Mouse (Mus musculus) gastrocnemius, postnatal 10 days (tissue): ENCODE measurements around the gene Fam129b. TPM values are rescaled to one million over a fixed set of nuclear protein-coding genes. Genes with fewer than 3 reads are reported as not detected.

Experiments
- DNase-seq: peaks from one replicate; pipeline ENCODE4 v3.0.0; 2021; ENCODE audit warnings: mixed read lengths
- total RNA-seq, 2 experiments: library from RNA; stranded (reverse); gene quantifications; 2 replicates each; pipeline ENCODE4 v1.2.3; 2021

The Fam129b gene
- total RNA-seq, 2 experiments from 2014 or later = 16.5 to 22.5 TPM

DNA sequence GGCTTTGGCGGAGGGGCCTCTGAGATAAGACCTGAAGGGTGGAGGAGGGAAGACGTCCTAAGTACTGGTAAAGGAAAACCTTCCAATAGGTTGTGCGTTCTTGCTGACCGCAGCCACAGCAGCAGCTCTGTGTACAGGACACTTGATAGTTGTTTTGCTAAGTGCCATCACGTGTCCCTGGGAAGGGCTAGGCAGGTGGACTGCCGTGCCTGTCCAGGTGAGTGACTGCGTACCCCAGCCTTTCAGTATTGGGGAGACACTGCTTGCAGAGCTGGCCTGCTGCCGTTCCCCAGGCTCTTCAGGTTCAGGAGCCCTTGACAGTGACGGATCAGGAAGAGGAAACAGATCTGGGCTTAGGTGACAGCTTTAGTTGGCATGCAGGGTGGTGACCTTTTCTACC lies 15.4 kb downstream of the Fam129b start:
- DNase-seq = no peak

DNA sequence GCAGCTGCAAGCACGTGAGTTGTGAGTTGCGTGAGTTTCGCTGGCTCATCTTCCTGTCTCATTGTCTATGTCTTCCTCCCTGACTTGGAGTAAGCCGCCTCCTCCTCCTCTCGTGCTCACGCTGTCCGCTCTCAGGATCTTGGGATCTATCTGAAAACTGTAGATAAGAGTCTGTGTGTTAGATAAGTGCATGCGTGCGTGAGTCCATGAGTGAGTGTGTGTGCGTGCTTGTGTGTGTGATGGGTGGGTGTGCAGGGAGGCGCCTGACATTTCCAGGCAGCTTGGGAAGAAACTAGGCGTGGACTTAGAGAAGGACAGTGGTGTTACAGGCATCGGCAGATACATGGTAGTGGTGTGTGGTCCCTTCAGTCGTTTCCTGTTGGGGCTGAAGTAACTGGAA lies 16.6 kb downstream of the Fam129b start:
- DNase-seq = no peak

DNA sequence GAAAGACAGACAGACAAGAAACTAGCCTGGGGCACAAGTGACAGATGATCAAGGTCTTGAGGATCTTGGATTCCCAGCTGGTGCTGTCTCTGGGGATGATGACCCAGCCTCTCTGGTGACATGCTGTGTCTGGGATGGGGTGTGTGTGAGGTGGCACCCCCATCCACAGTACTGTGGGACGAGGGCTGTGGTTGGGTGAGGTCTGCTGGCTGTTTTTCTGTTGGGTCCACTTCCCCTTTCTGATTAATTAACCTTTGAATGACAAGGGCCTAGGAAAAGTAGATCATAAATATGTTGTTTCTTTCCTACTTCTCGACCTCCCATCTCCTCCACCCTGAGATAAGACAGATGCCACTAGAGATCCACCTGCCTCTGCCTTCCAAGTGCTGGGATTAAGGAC lies 18.2 kb downstream of the Fam129b start:
- DNase-seq = no peak

DNA sequence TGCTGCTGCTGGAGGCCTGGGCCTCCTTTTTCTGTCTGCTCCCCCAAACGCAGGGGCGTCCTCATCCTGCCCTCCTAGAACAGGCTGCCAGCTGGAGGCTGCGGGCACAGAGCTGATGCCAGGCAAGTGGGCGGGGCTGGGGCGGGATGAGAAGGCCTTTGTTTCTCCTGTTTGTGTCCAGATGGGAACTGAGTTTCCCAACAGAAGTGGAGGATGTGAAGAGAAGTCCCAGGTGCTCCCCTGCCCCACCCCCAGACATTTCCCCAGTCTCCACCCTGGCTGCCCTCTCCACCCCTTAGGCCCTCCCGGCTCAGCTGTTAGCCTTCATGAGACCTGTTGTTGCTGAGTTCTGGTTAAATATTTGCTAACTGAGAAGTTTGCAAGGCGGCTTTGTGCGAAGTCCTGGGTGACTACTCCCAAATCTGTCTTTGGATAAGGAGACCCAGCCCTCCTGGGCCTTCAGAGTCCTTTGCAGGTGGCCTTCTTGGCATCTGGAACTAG lies 19.7 kb downstream of the Fam129b start:
- no peak for DNase-seq

DNA sequence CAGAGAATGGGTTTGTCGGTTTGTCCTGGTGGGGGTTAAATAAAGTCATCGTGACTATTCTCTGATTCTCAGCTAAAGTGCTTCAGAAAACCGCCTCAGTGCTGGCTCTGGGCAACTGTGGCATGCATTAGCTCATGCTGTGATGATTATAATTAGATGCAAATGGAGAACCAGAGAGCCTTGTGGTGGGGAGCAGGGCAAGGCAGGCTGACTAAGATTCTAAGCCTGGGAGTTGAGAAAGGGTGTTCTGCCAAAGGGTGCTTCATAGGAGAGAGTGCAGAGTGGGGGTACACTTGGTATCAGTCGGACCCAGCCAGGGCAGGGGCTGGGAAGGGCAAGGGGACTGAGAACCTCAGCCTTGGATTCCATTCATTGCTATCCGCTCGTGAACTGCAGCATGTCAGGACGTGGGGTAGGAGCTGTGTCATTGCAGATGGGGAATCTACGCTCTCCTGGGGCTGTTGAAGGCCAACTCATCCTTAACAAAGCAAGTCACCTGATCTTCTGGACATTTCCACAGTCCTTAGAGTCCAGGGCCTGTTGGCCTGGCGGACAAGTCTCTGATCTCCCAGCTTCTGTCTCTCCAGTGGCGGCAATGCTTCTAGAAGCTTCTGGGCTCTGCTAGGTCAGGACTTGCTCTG lies 20.7 kb downstream of the Fam129b start:
- DNase-seq = no peak

DNA sequence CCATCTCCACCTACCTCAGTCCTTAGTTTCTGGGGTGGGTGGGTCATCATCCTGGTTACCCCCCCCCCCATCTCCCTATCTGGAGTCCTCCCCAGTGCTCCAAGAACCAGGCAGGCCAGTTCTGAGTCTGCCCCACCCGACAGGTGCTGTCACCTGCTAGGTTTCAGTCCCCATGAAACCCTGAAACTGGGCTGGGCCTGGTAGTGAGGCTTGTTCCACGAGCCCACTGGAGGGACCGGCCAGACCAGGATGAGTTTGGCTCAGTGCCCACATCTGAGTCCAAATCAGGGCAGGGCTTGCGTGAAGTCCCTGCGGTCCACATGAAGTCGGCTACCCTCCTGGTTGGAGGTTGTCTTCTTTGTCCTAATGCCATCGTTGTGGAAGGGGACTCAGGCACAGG lies 23.1 kb downstream of the Fam129b start:
- no peak for DNase-seq

DNA sequence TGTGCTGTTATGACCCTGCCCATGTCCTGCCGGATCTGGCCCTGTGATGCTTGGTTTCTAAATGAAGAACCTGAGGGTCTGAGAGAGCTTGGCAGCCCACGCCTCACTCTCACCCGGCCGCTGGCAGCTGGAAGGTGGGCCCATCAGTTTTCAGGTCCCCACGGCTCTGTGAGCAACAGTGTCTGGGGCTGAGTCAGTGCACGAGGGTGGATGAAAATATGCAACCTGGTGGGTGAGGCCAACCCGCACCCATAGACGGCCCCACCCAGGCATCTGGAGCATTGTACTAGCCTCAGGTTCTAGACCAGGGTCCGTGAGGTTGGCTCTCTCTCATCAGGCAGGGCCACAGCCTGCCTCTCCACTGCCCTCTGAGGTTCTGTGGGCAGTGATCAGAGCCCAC lies 26.2 kb downstream of the Fam129b start:
- DNase-seq = no peak

DNA sequence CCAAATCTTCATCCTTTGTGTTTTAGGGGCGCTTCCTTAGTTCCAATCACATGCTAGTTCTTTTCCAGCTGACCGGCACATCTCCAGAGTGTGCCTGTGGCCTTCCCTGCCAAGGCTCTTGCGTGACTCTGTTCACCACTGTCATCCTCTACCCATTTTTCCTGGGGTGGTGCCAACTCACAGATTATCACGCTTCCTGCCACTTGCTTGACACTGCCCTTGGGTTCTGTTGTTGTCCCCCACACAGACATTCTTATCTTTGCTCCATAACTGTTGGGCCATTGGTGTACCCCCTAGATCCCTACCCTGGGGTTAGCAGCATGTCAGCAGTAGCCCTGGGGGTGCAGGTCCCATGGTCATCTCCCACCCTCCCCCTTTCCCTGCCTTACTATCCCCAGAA lies 27.6 kb downstream of the Fam129b start:
- DNase-seq = no peak

DNA sequence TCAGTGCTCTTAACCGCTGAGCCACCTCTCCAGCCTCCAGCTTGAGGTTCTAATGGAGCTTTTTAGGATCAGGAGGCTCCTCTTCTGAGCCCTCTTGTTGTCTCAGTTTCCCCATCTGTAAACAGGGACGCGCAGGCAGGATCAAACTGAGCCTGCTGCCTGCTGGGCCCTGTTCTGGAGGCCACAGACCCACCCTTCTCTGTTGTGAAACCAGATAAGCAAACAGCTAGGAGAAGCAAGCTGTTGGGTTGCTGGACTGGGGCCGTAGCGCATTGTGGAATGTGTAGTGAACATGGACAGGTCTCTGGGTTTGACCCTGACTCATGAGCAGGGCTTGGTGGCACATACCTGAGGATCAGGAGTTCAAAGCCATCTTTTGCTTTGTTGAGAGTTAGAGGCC lies 28.7 kb downstream of the Fam129b start:
- DNase-seq = no peak

DNA sequence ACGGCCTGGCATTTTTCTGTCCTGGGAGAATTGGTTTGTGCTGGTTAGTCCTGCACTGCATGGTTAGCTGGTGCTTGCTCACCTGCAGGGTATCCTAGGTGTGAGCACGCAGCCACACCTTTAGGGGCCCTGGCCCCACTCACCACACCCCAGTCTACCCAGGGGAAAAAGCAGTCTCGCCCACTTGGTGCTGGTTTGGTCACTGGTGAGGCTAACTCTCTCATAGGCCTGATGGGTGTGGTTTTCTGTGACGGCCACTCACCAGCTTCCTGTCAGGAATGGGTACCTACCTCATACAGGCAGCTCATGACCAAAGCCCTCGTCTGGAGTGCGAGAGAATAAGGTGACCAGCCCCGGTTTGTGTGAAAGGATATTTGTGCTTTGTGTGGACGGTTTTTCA lies 29.4 kb downstream of the Fam129b start:
- no peak for DNase-seq

DNA sequence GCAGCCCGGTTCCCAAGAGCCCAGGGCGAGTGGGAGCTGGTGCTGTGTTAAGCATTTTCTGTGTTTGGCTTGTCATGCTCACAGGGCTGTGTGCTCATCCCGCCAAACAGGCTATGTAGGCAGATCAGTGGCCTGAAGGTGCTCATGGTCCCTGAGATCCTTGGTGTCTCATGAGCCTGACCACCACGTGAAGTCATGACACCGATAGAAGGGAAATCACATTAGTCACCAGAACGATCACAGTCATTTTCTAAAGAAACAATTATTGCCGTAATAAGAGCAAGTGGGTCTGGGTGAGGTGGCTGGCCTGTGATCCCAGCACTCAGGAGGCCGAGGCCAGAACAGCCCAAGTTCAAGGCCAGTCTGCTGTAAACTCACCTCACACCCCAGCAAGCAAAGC lies 31.5 kb downstream of the Fam129b start:
- DNase-seq = no peak

DNA sequence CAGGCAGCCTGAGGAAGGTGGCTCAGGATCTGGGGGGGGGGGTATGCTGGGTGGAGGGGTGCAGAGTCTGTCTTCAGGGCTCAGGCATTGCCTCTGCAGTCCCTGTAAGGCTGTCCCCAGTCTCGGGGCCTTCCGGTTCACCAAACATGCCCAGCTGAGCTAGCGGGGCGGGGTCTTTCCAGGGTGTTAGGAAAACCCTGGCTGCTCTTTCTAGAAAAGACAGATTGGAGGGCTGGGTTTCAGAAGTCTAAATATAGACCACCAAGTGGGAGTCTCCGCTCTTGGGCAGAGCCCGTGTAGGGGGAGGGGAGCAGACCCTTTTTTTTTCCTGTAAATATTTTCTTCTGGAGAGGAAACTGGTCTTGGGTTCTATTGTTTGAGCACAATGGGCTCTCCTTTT lies 32.4 kb downstream of the Fam129b start:
- DNase-seq = no peak

DNA sequence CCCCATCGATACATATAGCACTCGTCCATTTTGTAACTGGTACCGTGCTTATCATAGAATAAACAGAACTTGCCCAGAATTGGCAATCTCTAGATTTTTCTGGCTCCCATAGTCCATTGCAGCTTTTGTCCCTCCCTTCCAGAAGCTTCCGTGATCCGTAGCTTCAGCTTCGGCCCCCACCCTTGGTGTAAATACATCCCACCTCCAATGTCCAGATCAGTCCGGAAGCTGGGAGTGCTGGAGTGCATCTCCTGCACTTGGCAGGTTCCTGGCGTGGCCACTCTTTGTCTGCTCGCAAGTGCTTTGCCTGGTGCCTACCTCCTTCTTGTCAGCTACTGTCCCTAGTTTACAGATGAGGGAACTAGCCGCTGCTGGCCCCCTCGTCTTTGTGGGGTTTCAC lies 32.9 kb downstream of the Fam129b start:
- no peak for DNase-seq

DNA sequence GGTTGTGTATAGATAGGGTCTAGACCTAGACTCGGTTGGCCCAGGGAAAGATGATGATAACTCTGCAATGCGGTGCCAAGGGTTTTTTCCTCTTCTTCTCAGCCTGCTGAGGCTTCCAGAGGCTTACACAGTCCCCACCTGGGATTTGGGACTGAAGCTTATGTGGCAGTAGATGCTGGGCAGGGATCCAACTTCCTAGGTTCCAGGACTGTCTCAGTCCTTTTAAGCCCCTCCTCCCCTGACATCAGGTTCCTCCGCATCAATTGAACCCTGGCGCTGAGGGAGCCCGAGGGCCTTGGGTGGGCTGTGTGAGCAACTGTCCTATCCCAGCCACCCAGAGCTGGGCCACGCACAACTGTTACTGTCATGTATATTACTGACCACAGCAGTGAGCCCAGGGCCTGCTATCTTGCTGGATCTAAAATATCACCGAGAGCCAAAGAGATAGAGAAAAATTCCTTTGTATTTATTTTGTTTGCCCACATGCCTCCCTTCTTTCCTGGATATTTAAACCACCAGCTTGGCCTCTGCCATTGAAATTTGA lies 35.8 kb downstream of the Fam129b start:
- no peak for DNase-seq

DNA sequence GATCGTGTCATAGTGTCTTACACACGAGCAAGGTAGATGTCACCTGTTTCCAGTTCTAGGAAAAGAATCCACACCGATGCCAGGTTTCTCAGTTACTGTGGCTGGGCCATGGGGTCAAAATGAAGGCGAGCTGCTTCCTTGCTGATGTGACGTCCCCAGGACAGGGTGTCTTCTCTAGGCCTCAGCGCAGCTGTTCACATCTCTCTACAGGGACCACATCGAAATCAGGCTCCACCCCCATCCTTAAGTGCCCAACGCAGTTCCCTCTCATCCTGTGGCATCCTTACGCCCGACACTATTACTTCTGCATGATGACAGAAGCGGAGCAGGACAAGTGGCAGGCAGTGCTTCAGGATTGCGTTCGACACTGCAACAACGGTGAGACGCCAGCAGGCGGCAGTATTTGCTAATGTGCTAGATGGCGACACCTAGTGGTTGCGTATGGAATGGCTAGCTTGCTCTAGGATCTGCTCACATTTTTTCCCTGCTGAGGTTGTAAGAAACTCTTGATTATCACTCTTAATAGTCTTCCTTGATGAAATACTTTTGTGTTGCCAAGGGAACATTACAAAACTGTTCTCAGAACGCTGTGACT lies 36.4 kb downstream of the Fam129b start:
- DNase-seq = peak; percentile 87

DNA sequence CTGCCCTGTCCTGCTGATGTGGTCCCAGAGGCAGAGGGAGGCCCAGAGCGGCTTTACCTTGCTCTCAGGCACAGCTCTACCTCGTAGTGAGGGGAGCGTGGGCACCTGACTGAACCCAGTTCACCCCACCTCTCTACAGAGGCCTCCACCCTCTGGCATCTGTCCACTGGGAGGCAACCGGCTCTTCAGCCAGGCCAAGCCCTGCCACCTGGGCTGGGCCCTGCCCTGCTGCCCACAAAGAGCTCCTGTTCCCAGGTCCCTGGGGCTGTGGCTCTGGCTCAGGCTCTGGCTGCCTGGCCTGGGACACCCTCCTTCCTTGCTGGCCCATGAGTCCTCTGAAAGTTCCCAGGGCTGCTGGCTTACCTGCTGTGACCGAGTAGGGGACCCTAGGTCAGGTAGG lies 38.4 kb downstream of the Fam129b start:
- no peak for DNase-seq

DNA sequence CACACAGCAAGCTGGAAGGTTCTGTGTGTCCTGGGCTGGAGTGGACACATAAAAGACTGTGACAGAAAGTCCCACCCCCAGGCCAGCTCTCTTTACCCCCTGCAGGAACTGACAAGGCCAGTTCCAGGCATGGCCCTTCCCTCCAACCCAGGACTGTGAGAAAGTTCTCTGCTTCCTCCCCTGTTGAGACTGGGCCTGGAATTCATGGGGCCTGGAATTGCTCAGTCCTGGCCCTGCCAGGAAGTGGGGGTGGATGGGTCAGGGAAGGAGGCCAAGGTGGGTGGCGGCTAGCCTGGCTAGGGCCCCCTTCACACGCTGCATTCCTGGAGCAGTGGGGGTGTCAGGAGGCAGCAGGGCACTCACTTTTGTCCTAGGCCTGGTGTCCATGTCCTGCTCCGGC lies 39.0 kb downstream of the Fam129b start:
- peak; percentile 66 for DNase-seq

DNA sequence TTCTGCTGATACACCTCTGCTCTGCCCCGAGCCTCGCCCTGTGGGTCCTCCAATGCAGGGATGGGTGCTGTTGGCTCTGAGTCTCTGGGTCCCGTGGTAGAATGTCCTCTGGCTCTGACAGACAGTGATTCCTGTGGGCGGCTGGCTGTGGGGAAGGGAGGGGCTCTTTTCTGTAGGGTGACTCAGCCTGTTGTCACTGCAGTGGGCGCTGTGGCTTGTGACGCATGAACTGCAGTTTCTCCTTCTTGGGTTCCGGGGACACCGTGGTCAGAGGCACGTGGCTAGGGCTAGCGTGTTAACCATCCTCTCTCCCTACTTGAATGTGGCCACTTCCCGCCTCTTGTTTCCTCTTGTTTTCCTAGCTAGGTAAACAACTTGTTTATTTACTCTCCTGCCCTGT lies 41.6 kb downstream of the Fam129b start:
- DNase-seq = no peak

DNA sequence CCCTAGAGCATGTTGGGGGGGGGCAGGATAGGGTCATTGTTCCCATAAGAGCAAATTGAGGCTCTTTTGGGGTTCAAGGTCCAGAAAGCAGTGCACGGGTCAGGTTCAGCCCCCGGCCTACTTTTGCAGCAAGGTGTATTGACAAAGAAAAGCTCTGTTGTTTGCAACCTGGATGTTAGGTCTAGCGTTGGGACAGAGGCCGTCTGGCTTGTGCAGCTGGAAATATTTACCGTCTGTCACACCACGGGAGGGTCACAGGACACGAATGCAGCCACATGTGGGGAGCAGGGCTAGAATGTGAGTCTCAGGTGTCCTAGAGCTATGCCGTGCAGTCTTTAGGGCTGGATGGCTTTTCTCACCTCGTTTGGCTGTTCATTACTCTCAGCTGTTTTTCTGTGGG lies 42.5 kb downstream of the Fam129b start:
- DNase-seq = no peak

DNA sequence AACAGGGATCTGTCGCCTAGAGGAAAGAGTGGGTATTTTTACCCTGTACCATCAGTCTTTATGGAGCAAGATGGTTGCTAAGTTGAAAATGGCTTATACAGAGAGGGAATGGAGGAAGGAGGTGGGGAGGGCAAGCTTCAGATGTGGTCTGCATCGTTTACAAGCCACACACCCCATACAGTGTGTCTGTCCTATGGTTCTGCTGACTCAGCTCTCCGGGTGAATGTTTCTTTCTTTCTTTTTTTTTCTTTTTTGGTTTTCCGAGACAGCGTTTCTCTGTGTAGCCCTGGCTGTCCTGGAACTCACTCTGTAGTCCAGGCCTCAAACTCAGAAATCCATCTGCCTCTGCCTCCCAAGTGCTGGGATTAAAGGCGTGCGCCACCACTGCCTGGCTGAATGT lies 45.3 kb downstream of the Fam129b start:
- DNase-seq = no peak

DNA sequence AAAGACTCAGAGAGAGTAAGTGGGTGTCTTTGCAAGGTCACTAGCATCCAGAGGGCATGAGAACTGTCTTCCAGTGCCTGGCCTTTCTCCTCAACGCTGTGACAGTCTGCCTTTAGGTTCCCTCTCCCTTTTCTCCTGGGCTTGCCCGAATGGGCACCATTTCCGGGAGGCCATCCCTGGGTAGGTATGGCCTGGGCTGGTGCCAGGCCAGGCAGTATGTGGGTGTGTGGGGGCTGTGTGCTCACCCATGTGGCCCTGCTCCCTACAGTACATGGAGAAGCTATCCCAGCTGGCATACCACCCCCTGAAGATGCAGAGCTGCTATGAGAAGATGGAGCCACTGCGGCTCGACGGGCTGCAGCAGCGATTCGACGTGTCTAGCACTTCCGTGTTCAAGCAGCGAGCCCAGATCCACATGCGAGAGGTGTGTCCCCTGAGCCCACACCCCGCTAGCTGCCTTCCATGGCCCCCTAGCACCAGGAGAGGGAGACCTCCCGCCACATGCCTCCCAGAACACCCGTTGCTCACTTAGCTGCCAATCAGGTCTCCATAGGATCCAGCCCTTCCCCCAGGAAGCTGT lies 46.0 kb downstream of the Fam129b start:
- DNase-seq = no peak

DNA sequence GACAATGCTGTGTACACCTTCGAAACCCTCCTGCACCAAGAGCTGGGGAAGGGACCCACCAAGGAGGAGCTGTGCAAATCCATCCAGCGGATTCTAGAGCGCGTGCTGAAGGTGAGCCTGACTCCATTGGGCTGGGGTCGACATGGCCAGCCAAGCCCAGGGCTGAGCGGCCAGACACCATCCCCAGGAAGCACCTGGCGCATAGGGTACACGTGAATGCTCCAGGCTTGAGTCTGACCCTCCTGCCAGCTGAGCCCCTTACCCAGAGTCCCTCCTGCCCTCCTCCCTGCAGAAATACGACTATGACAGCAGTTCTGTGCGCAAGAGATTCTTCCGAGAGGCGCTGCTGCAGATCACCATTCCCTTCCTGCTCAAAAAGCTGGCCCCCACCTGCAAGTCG lies 46.6 kb downstream of the Fam129b start:
- no peak for DNase-seq

DNA sequence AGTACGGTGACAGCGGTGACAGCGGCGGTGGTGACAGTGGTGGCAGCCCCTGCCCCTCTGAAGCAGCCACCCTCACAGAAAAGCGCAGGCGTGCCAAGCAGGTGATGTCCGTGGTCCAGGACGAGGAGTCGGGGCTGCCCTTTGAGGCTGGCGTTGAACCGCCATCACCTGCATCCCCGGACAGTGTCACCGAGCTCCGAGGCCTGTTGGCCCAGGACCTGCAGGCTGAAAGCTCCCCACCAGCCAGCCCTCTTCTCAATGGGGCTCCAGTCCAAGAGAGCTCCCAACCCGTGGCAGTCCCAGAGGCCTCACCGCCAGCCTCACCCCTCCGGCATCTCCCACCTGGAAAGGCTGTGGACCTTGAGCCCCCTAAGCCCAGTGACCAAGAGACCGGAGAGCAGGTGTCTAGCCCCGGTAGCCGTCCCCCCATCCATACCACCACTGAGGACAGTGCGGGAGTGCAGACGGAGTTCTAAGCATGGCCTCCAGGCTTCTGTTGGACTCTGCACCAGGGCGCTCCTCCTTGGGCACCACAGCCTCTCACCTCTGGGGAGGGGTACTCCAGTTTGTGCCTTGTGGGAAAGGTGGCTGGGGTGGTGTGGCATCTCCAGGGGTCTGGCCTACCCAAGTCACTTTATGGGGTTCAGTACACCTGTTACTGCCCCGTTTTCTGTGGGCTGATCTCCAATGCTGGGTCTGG lies 47.8 kb downstream of the Fam129b start:
- no peak for DNase-seq
